Mouse (Mus musculus) forelimb bud, embryonic 11.5 days (tissue): ENCODE results near the gene Epdr1.
"Not testable (repeated sequence)": the region's sequence is repeated elsewhere in the genome, so short reads cannot be mapped to it uniquely, and the experiment has no call there.

ENCODE experiments used
- DNase-seq: peaks from one replicate; pipeline ENCODE4 v3.0.0-alpha.2; 2012; ENCODE audit warnings: low read depth, low spot score

Gene Epdr1

GRCm38 (mm10) chr13:19604916-19605315, 14.8 kb downstream of the Epdr1 start:
- DNase-seq, result no peak

GRCm38 (mm10) chr13:19603719-19604118, 16.0 kb downstream of the Epdr1 start:
- no peak for DNase-seq

DNA sequence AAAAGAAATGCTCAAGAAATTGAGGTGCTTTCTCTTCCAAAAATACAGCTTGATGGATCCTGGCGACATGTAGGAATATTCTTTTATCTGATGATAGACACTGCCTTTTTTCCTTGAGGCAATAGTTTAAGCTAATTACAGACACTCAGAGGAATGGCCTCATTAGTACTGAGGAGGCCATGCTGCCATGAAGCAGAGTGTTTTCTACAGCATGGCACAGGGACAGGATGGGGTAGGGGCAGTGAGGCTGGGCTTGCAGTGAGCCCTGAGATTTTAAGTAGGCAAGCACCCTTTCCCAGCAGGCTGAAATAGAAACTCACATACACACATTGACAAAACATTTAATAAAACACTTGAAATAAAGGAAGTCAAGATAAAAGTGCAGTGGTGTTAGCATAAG, 17.2 kb downstream of the Epdr1 start:
- no peak for DNase-seq

DNA sequence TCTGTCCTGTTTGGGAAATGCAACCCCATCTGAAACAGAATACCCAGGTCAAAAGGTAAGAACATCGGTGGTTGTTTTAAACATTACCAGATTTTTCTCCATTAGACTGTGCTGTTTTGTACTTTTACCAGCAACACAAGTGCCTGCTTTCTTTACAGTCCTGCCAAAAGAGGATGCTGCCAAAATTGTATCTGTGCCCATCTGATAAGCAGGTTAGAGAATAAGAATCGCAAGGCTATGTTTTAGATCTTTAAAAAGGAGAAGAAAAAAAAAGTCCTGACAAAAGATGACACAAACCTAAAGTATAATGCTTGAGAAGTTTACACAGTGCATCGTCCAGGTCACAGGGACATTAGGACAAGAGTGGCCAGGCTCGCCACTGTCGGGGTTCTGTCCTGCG, 20.5 kb downstream of the Epdr1 start:
- DNase-seq, result no peak

DNA sequence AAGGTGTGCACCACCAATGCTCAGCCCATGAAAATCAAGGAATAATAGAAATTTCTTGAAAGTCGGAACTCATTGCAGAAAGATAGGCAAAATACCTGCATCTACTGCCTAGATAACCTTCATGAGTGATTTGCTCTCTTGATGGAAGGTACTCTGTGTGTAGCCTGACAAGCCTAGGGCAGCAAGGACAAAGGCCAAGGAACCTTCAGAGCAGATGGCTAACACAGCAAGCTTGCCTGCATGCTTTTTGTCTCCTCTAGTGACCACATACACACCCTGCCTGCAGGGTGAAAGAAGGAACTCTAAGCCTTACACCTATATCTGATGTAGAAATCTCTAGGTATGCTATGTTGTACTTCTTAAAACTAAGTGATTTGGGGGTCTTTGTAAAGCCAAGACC, 24.6 kb downstream of the Epdr1 start:
- DNase-seq, result no peak

DNA sequence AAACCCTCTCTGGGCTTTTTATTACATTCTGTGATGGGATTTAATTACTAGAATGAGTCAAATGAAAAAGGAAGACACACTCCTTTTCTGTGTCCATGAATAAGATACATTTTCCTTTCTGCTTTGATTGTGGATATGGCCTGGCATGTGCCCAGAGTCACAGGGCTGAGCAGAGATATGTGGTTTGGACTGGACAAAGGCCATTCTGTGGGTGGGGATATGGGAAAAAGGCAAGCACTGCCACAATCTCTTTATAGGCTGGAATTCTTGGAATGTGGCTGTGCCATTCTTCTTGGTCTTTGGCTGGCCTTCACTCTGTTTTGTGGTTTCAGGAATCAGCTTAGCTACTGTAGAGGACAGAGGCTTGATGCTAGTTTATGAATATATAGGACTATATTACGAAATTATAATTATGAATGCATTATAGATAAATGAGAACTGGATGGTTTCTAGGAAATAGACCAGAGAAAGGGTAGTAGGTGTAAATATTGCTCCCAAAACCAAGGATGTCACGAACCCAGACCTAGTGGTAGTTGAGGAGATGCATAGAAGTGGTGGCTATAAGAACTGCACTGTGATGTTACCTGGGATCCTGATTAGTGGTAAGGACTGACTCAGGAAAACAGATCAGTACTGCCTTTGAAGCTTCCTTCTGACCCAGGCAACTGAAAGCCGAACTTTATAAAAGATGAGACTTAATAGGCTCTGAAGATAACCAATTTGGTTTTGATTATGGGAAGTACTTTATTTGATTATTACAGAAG, 28.5 kb downstream of the Epdr1 start:
- no peak for DNase-seq

DNA sequence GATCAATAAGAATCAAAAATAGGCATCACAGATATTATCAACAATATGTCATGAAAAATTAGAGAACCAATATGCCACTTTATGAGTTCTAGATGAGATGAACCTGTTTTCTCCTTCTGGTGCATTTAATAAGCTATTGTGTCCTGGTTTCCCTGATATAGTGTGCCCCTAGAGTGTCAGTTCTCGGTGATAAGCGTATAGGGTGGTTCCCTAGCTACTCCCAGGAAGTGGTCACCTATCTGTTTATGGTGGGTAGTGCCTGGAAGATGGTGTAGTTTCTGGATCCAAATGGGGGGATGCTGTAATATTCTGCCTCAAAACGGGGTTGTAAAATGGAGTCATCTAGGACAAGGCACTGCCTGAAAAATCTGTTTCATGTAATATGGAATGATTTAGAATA, 43.8 kb downstream of the Epdr1 start:
- DNase-seq, result no peak

- DNase-seq, result not testable (repeated sequence)
Observed at GRCm38 (mm10) chr13:19574723-19575122, 45.0 kb downstream of the Epdr1 start.

DNA sequence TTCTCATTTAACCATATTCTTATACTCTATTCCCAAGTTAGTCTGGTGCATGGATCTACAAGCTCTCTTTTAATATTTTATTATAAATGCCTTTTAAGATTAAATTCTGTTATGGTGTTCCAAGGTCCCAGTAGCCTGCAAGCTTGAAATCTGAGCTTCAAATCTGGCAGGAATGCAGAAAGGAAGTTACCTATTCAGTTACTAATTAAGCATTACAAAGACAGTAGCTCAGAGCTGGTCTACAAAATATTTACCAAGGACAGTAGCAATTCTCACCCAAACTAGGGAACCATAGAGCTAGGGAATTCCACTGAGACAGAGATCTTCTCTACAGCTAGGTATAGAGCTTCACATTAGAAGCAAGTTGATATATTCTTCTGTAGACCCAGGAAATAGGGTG, 49.6 kb downstream of the Epdr1 start:
- DNase-seq, result not testable (repeated sequence)

DNA sequence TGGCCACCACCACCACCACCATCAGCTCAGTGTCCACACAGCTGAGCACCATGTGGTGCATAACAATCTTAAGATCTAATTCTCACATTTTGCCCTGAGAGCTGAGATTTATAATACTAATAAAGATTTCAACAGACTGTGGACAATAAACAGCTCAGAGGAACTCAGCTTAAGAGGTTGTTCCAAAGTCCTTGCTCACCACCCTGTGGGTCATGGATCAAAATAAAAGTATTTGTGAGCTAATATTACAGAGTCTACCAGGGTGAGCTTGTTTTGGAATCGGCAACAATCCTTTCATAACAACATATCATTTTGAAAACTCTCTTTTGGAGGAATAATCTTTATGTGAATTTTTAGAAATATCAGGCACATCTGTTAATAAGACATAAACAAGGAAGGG, 57.2 kb downstream of the Epdr1 start:
- no peak for DNase-seq

DNA sequence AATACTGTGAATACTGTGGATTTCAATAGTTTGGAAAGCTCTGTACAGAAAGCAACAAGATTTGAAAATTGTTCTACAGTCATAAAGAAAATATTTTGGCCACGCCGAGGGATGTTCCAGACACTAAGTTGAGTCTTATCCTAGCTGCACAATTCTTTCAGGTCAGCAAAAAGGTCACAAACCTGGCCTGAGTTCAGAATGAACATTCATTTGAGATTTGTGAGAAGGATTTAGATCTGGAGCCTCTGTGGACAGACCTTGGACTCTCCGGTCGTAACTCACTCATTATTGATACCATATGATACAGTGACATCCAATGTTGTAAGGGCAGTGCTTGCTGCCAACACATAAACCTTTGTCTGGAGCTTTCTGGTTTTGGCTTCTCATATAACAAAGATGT, 64.3 kb downstream of the Epdr1 start:
- DNase-seq, result no peak
